Mouse (Mus musculus): Measurements from ENCODE around the gene Acox2. TPM values are rescaled to one million over a fixed set of nuclear protein-coding genes. Genes with fewer than 3 reads are reported as not detected.

The Acox2 gene
- polyA plus RNA-seq (2012; ENCODE audit: low replicate concordance) = not detected in 2 replicates

DNA sequence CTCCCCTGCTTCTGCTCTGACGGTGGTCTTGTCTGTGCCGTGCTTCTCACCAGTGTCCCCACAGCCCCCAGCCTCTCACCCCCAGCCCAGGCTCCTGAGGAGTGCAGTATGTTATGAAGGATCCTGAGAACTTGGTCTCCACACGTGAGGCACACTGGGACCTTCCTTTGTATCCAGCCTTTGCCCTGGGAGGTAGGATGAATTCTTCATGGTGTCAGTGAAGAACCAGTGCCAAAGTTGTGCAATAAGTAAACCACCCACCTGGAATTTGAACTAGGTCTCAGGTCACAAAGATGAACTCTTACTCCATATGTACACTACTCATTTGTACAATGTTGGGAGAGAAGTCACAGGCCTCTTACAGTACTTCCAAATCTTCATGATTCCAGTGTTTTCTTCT, at the start of gene Acox2:
Gene Acox2, minus strand, starts transcription at position 188 of the 400 bp plus-strand sequence.

DNA sequence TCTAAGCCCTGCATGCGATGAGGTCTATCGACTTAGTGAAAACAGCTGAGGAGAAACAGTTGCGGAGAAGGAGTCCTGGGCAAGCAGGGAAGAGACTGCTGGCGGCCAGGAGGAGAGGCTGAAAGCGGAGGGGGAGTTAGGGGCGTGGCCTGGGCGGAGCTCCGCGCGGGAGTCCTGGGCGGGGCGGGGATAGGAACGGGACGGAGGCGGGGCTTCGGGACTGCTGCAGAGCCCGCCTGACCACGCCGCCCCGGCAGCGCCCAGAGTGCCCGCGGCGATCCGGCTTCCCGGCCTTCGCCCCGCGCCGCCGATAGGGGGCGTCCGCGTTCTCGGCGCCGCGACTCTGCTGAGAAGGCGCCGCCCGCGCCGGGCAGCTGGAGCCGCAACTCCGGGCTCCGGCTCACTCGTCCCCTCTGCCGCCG, 45.3 kb downstream of the Acox2 start, which contains the start of gene Kctd6:
Gene Kctd6, plus strand, starts transcription at position 338 of the 422 bp plus-strand sequence.

Other genes with a start within 250 kb of the Acox2 start
- 0.48 and 3.1 TPM in 2 replicates for gene Rpp14, start 179.0 kb downstream of the Acox2 start, polyA plus RNA-seq (2012; ENCODE audit: low replicate concordance)
- 9.4 and 11.5 TPM in 2 replicates for gene Pxk, start 161.1 kb downstream of the Acox2 start, polyA plus RNA-seq (2012; ENCODE audit: low replicate concordance)
- gene Pdhb, start 86.3 kb downstream of the Acox2 start, polyA plus RNA-seq (2012; ENCODE audit: low replicate concordance) = 22.3 and 31.4 TPM in 2 replicates
- gene Kctd6, start 45.2 kb downstream of the Acox2 start, polyA plus RNA-seq (2012; ENCODE audit: low replicate concordance) = 1.1 and 1.2 TPM in 2 replicates
- not detected in 2 replicates for gene Fam107a, start 58.7 kb upstream of the Acox2 start, polyA plus RNA-seq (2012; ENCODE audit: low replicate concordance)
- not detected in 2 replicates for gene Oit1, start 119.4 kb upstream of the Acox2 start, polyA plus RNA-seq (2012; ENCODE audit: low replicate concordance)

Measured in leukemia stem cell, adult 10-12 weeks (primary cell).